Mouse (Mus musculus) MEL (cell line): ENCODE measurements at regions not wholly inside any gene's neighbourhood (a gene's known extent, or its start where the extent isn't known, plus 50 kb on each side); places are given as distances from the start of the nearest gene placed in this dataset.

Source experiments
- DNase-seq: peaks from one replicate; pipeline ENCODE4 v3.0.0; 2011; ENCODE audit warnings: low read depth, low spot score
- H3K27ac ChIP-seq: 2 replicates; pipeline ENCODE4 v1.5.1; 2012; ENCODE audit warnings: low read depth, mild to moderate bottlenecking, control low read depth, low read length, moderate library complexity; ENCODE audit not compliant: control insufficient read depth
- H3K27me3 ChIP-seq, 2 experiments: fragments of 150-350 bp in 1 of 2; sonication (generic) in 1 of 2; 2 replicates each; pipeline ENCODE4 v1.6.1; 2012; ENCODE audit warnings: low read length in 2 of 2, mild to moderate bottlenecking in 2 of 2, improper control_type of control experiment in 1 of 2, moderate library complexity in 1 of 2; ENCODE audit not compliant: insufficient read depth in 2 of 2, control insufficient read depth in 1 of 2
- H3K36me3 ChIP-seq, 2 experiments: 2 replicates each; pipeline ENCODE4 v1.6.1; 2012 to 2014; ENCODE audit warnings: low read length in 2 of 2, improper control_type of control experiment in 1 of 2, inconsistent platforms in 1 of 2, mild to moderate bottlenecking in 1 of 2; ENCODE audit not compliant: insufficient read depth in 2 of 2, control insufficient read depth in 1 of 2
- H3K4me1 ChIP-seq, 2 experiments: fragments of 150-350 bp in 1 of 2; sonication (generic) in 1 of 2; 2 replicates each; pipeline ENCODE4 v1.6.1; 2012; ENCODE audit warnings: low read length in 2 of 2, improper control_type of control experiment in 1 of 2, mild to moderate bottlenecking in 1 of 2; ENCODE audit not compliant: insufficient read depth in 2 of 2, control insufficient read depth in 1 of 2
- H3K4me3 ChIP-seq, 2 experiments: fragments of 150-350 bp in 1 of 2; sonication (generic) in 1 of 2; 2 replicates each; pipeline ENCODE4 v1.5.1; 2012; ENCODE audit warnings: low read depth in 2 of 2, low read length in 2 of 2, mild to moderate bottlenecking in 2 of 2, moderate library complexity in 2 of 2, control low read depth in 1 of 2, improper control_type of control experiment in 1 of 2; ENCODE audit not compliant: control insufficient read depth in 1 of 2, insufficient read depth in 1 of 2
- H3K79me2 ChIP-seq: 2 replicates; pipeline ENCODE4 v1.6.1; 2012; ENCODE audit warnings: mild to moderate bottlenecking, low read length, moderate library complexity; ENCODE audit not compliant: control insufficient read depth, poor library complexity, insufficient read depth
- H3K9ac ChIP-seq: 2 replicates; pipeline ENCODE4 v1.6.1; 2012; ENCODE audit warnings: low read depth, mild to moderate bottlenecking, control low read depth, low read length, moderate library complexity; ENCODE audit not compliant: control insufficient read depth, poor library complexity, severe bottlenecking
- H3K9me3 ChIP-seq: fragments of 150-350 bp; sonication (generic); replicated peaks from 2 replicates; pipeline ENCODE4 v1.6.1; 2012; ENCODE audit warnings: mild to moderate bottlenecking, low read length, improper control_type of control experiment, moderate library complexity; ENCODE audit not compliant: insufficient read depth
- CTCF ChIP-seq, 3 experiments: IDR thresholded peaks in 2 of 3; conservative IDR thresholded peaks in 1 of 3; 2 replicates each; pipeline ENCODE4 v1.5.1; 2011 to 2012; ENCODE audit warnings: low read length in 3 of 3, low read depth in 2 of 3, mild to moderate bottlenecking in 2 of 3, improper control_type of control experiment in 1 of 3, inconsistent platforms in 1 of 3, mixed read lengths in 1 of 3, moderate library complexity in 1 of 3; ENCODE audit not compliant: control insufficient read depth in 1 of 3, insufficient read depth in 1 of 3, poor library complexity in 1 of 3, severe bottlenecking in 1 of 3
- ETS1 ChIP-seq: IDR thresholded peaks from 2 replicates; pipeline ENCODE4 v1.6.1; 2012; ENCODE audit warnings: low read depth, mild to moderate bottlenecking, inconsistent platforms, low read length, improper control_type of control experiment, moderate library complexity
- MAX ChIP-seq: IDR thresholded peaks from 2 replicates; pipeline ENCODE4 v1.6.1; 2011; ENCODE audit warnings: low read length, improper control_type of control experiment
- POLR2AphosphoS2 ChIP-seq: IDR thresholded peaks from 2 replicates; pipeline ENCODE4 v1.6.1; 2011; ENCODE audit warnings: low read length, improper control_type of control experiment
- RCOR1 ChIP-seq: IDR thresholded peaks from 2 replicates; pipeline ENCODE4 v1.6.1; 2012; ENCODE audit warnings: low read depth, mild to moderate bottlenecking, inconsistent platforms, low read length, improper control_type of control experiment
- SIN3A ChIP-seq: IDR thresholded peaks from 2 replicates; pipeline ENCODE4 v1.6.1; 2012; ENCODE audit warnings: low read length, improper control_type of control experiment, inconsistent platforms
- UBTF ChIP-seq: IDR thresholded peaks from 2 replicates; pipeline ENCODE4 v1.6.1; 2012; ENCODE audit warnings: low read depth, mild to moderate bottlenecking, inconsistent platforms, low read length, improper control_type of control experiment, moderate library complexity, borderline replicate concordance; ENCODE audit not compliant: insufficient read depth
- ZC3H11A ChIP-seq: IDR thresholded peaks from 2 replicates; pipeline ENCODE4 v1.6.1; 2012; ENCODE audit warnings: low read depth, mild to moderate bottlenecking, inconsistent platforms, low read length, improper control_type of control experiment
- ZKSCAN1 ChIP-seq: IDR thresholded peaks from 2 replicates; pipeline ENCODE4 v1.6.1; 2012; ENCODE audit warnings: low read depth, mild to moderate bottlenecking, inconsistent platforms, low read length, improper control_type of control experiment, moderate library complexity
- ZMIZ1 ChIP-seq: IDR thresholded peaks from 2 replicates; pipeline ENCODE4 v1.6.1; 2012; ENCODE audit warnings: low read depth, mild to moderate bottlenecking, inconsistent platforms, low read length, improper control_type of control experiment, moderate library complexity

- DNase-seq = no peak
- H3K9ac ChIP-seq = no peak overlapping the region
- H3K4me1 ChIP-seq = no peaks in the 10 kb centered on the region
- no peaks in the 10 kb centered on the region for H3K27me3 ChIP-seq
- H3K4me3 ChIP-seq = no peak overlapping the region
- no peaks in the 10 kb centered on the region; the same call in 1 of the 2 replicates for H3K79me2 ChIP-seq
- no peak overlapping the region for H3K27ac ChIP-seq
- TF ChIP-seq ZC3H11A (no peak), ZKSCAN1 (no peak), ZMIZ1 (no peak), POLR2AphosphoS2 (no peak), SIN3A (no peak), ETS1 (no peak)
- H3K36me3 ChIP-seq = no peaks in the 10 kb centered on the region
- no peaks in the 10 kb centered on the region for H3K9me3 ChIP-seq
These were observed 1156.9 kb downstream of the Slc22a22 start for GRCm38 (mm10) chr15:56320501-56320900.

DNA sequence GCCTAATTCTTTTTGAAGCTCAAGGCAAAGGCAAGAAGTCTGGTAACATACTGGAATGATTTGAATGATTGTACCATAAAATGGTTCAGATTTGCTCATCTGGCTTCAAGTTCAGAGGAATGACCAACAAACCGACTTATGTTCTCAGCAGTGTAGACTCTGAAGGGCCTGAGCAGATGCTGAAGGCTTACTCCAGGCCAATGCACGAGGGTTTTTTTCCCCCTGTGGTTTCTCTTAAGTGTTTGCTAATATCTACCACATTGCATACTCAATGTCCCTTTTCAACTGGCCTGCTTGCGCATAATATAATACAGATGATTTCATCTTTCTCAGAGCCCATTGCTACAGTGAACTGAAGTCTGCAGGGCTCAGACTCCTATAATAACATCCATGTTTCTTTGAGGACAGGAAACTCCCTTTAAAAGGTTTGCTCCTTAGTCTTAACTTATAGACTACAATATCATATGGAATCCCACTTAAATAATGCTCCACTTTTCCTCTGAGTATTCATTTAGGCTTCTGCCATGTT is 1182.5 kb downstream of the Slc22a22 start:
- Histone ChIP-seq H3K9me3 (no peaks in the 10 kb centered on the region), H3K4me1 (no peaks in the 10 kb centered on the region), H3K27me3 (no peaks in the 10 kb centered on the region), H3K36me3 (no peaks in the 10 kb centered on the region), H3K9ac (no peak overlapping the region), H3K4me3 (no peak overlapping the region), H3K79me2 (no peaks in the 10 kb centered on the region), H3K27ac (no peak overlapping the region)
- DNase-seq = no peak
- no peak for TF ChIP-seq UBTF
- TF ChIP-seq ZMIZ1 = no peak

GRCm38 (mm10) chr15:56278622-56279301 is 1198.7 kb downstream of the Slc22a22 start:
- Histone ChIP-seq H3K36me3 (no peaks in the 10 kb centered on the region), H3K4me1 (no peaks in the 10 kb centered on the region), H3K4me3 (no peak overlapping the region), H3K27me3 (no peaks in the 10 kb centered on the region), H3K27ac (no peak overlapping the region), H3K9ac (no peak overlapping the region), H3K79me2 (no peaks in the 10 kb centered on the region), H3K9me3 (no peaks in the 10 kb centered on the region)
- no peak for TF ChIP-seq CTCF (IDR thresholded peaks at IDR 0.05 in 2 of 3, conservative IDR thresholded peaks at IDR 0.05 in 1 of 3; ENCODE audit: control insufficient read depth in 1 of 3, insufficient read depth in 1 of 3, low read depth in 2 of 3, low read length in 3 of 3, poor library complexity in 1 of 3, severe bottlenecking in 1 of 3)
- TF ChIP-seq MAX = no peak
- TF ChIP-seq RCOR1 = no peak
- DNase-seq = no peak
